In the genomic region with DNA sequence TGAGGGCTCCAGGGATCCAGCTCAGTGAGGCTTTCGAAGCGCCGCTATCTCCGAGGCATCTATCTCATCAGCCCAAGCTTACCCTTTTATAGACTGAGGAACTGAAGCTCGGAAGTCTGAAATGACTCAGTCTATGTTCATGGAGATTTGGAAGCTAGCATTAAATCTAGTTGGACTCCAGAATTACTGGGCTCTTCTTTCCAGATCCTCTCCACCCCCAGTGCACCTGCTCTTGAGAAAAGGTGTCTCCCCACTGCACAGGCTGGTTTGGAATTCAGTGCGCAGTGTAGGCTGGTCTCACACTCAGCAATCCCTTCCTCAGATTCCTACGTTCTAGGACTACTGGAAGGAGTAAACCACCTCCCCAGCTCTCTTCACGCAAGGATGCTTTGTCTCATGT, we compare ENCODE assay signal across 14 mouse cellular contexts.
"Had no signal": no experiment of that assay in that cellular context is flagged by ENCODE, and none has a peak within 500 bp of the region (broad histone marks: within the 10 kb centered on the region; RNA-seq: fewer than 3 reads in every experiment).

No protein-coding gene starts in this region.

- H3K27ac ChIP-seq: kidney, postnatal 0 days; layer of hippocampus, adult 2 months; limb, embryonic 10.5 days; liver, embryonic 15.5 days; midbrain, embryonic 15.5 days; neural tube, embryonic 12.5 days had no signal

- H3K4me3 ChIP-seq: layer of hippocampus, adult 2 months; limb, embryonic 10.5 days; liver, embryonic 15.5 days; midbrain, embryonic 15.5 days; neural tube, embryonic 12.5 days had no signal

- DNase-seq: kidney, adult 11 months; kidney, adult 9 months; kidney, postnatal 36 days; lung, adult 2 months; lung, postnatal 36 days; retina, postnatal 1 day; spleen, adult 18-20 months; thymus, postnatal 4 days had no signal
